Mouse (Mus musculus) intestine, embryonic 16.5 days (tissue): ENCODE data around the gene Pip4k2a. TPM values are rescaled to one million over a fixed set of nuclear protein-coding genes. Genes with fewer than 3 reads are reported as not detected.

Experiments used
- ATAC-seq: fragments of 200-750 bp; cut with Nextera tagmentation; 2 replicates; pipeline ENCODE4 v1.8.0; 2017; ENCODE audit warnings: moderate TSS enrichment, moderate library complexity
- H3K27ac ChIP-seq: fragments of 300-500 bp; sonication (generic); 2 replicates; pipeline ENCODE4 v1.5.1; 2014; ENCODE audit warnings: mild to moderate bottlenecking, low read length
- H3K27me3 ChIP-seq: fragments of 300-500 bp; sonication (generic); replicated peaks from 2 replicates; pipeline ENCODE4 v1.6.1; 2014; ENCODE audit warnings: low read length, control low read depth, mixed read lengths; ENCODE audit not compliant: control insufficient read depth, insufficient read depth
- H3K36me3 ChIP-seq: fragments of 300-500 bp; sonication (generic); 2 replicates; pipeline ENCODE4 v1.6.1; 2014; ENCODE audit warnings: low read length, control low read depth; ENCODE audit not compliant: control insufficient read depth, insufficient read depth
- H3K4me1 ChIP-seq: fragments of 300-500 bp; sonication (generic); 2 replicates; pipeline ENCODE4 v1.6.1; 2014; ENCODE audit warnings: low read length, control low read depth, mixed read lengths; ENCODE audit not compliant: control insufficient read depth, insufficient read depth
- H3K4me2 ChIP-seq: fragments of 300-500 bp; sonication (generic); 2 replicates; pipeline ENCODE4 v1.6.1; 2014; ENCODE audit warnings: low read depth, low read length, control low read depth
- H3K4me3 ChIP-seq: fragments of 300-500 bp; sonication (generic); 2 replicates; pipeline ENCODE4 v1.5.1; 2014; ENCODE audit warnings: mild to moderate bottlenecking, low read length
- H3K9ac ChIP-seq: fragments of 300-500 bp; sonication (generic); 2 replicates; pipeline ENCODE4 v1.6.1; 2014; ENCODE audit warnings: low read depth, low read length
- H3K9me3 ChIP-seq: fragments of 300-500 bp; sonication (generic); 2 replicates; pipeline ENCODE4 v1.6.1; 2016; ENCODE audit warnings: low read length, control low read depth; ENCODE audit not compliant: control insufficient read depth
- WGBS: fragments of 180-500 bp; shearing (Covaris S2); extraction: QIAGEN DNeasy Blood & Tissue Kit; methylation state at CpG from one replicate; pipeline ENCODE4 v1.1.7; 2014; 5-methylcytosine and 5-hydroxymethylcytosine counted together
- polyA plus RNA-seq: library from polyadenylated mRNA; unstranded; fragments of >200 nt; fragmentation: Nextera tagmentation; extraction: Ambion mirVana; gene quantifications from 2 replicates; pipeline ENCODE4 v1.2.1, GENCODE M21; 2015

Gene Pip4k2a
- polyA plus RNA-seq, 1 experiment from 2014 or later, result 7.6 TPM

- Histone ChIP-seq H3K9ac (no peak overlapping the region), H3K4me1 (no peaks in the 10 kb centered on the region), H3K27ac (no peak overlapping the region), H3K4me3 (no peak overlapping the region), H3K27me3 (no peaks in the 10 kb centered on the region), H3K4me2 (no peak overlapping the region), H3K9me3 (no peaks in the 10 kb centered on the region), H3K36me3 (no peaks in the 10 kb centered on the region)
- WGBS, result 93% methylated on average over 15 of the region's 15 CpGs
- ATAC-seq, result no peak
Measured at GRCm38 (mm10) chr2:18984095-18984847, 13.7 kb downstream of the Pip4k2a start.

- Histone ChIP-seq H3K27me3 (no peaks in the 10 kb centered on the region), H3K4me2 (no peak overlapping the region), H3K27ac (no peak overlapping the region), H3K4me1 (no peaks in the 10 kb centered on the region), H3K4me3 (no peak overlapping the region), H3K9ac (no peak overlapping the region), H3K36me3 (no peaks in the 10 kb centered on the region), H3K9me3 (no peaks in the 10 kb centered on the region)
- ATAC-seq, result no peak
Measured at GRCm38 (mm10) chr2:18983546-18983945, 14.4 kb downstream of the Pip4k2a start.

- no peak overlapping the region for H3K4me3 ChIP-seq
- 73% methylated on average over 6 of the region's 6 CpGs for WGBS
- ATAC-seq, result no peak
Measured at GRCm38 (mm10) chr2:18982581-18982980, 15.3 kb downstream of the Pip4k2a start.

GRCm38 (mm10) chr2:18979675-18980074 lies 18.3 kb downstream of the Pip4k2a start:
- ATAC-seq, result no peak
- no peaks in the 10 kb centered on the region for H3K27me3 ChIP-seq
- H3K4me2 ChIP-seq, result no peak overlapping the region
- H3K4me1 ChIP-seq, result no peaks in the 10 kb centered on the region
- H3K9ac ChIP-seq, result no peak overlapping the region
- WGBS, result 78% methylated on average over 7 of the region's 7 CpGs
- H3K27ac ChIP-seq, result no peak overlapping the region
- H3K36me3 ChIP-seq, result no peaks in the 10 kb centered on the region
- no peak overlapping the region for H3K4me3 ChIP-seq
- no peaks in the 10 kb centered on the region for H3K9me3 ChIP-seq

More at GRCm38 (mm10) chr2:18982581-18982980, 15.3 kb downstream of the Pip4k2a start:
- Histone ChIP-seq H3K27me3 (no peaks in the 10 kb centered on the region), H3K9me3 (no peaks in the 10 kb centered on the region), H3K36me3 (no peaks in the 10 kb centered on the region), H3K4me1 (no peaks in the 10 kb centered on the region), H3K27ac (no peak overlapping the region), H3K9ac (no peak overlapping the region), H3K4me2 (no peak overlapping the region)

- H3K4me1 ChIP-seq, result no peaks in the 10 kb centered on the region
- no peaks in the 10 kb centered on the region for H3K27me3 ChIP-seq
- no peaks in the 10 kb centered on the region for H3K36me3 ChIP-seq
- H3K9me3 ChIP-seq, result no peaks in the 10 kb centered on the region
- H3K9ac ChIP-seq, result no peak overlapping the region
- H3K4me2 ChIP-seq, result no peak overlapping the region
- 89% methylated on average over 4 of the region's 4 CpGs for WGBS
- no peak overlapping the region for H3K27ac ChIP-seq
- ATAC-seq, result no peak
- H3K4me3 ChIP-seq, result no peak overlapping the region
Measured at GRCm38 (mm10) chr2:18979046-18979445, 18.9 kb downstream of the Pip4k2a start.

GRCm38 (mm10) chr2:18977201-18977805 lies 20.6 kb downstream of the Pip4k2a start:
- no peak overlapping the region for H3K27ac ChIP-seq
- peaks cover 4% of the 10 kb centered on the region; the same call in 1 of the 2 replicates for H3K9me3 ChIP-seq
- 79% methylated on average over 10 of the region's 10 CpGs for WGBS
- no peak overlapping the region for H3K9ac ChIP-seq
- no peaks in the 10 kb centered on the region for H3K36me3 ChIP-seq
- H3K4me2 ChIP-seq, result no peak overlapping the region
- H3K4me1 ChIP-seq, result no peaks in the 10 kb centered on the region
- ATAC-seq, result no peak
- H3K27me3 ChIP-seq, result no peaks in the 10 kb centered on the region
- H3K4me3 ChIP-seq, result no peak overlapping the region

- Histone ChIP-seq H3K36me3 (no peaks in the 10 kb centered on the region), H3K4me3 (no peak overlapping the region), H3K4me2 (no peak overlapping the region), H3K27ac (no peak overlapping the region), H3K9ac (no peak overlapping the region), H3K27me3 (no peaks in the 10 kb centered on the region), H3K9me3 (peaks cover 4% of the 10 kb centered on the region; the same call in 1 of the 2 replicates), H3K4me1 (no peaks in the 10 kb centered on the region)
- no peak for ATAC-seq
- 78% methylated on average over 2 of the region's 2 CpGs for WGBS
Measured at GRCm38 (mm10) chr2:18976175-18976574, 21.8 kb downstream of the Pip4k2a start.

GRCm38 (mm10) chr2:18974882-18975645 lies 22.9 kb downstream of the Pip4k2a start:
- Histone ChIP-seq H3K36me3 (no peaks in the 10 kb centered on the region), H3K9ac (no peak overlapping the region), H3K4me3 (no peak overlapping the region), H3K27ac (no peak overlapping the region), H3K4me2 (no peak overlapping the region), H3K4me1 (no peaks in the 10 kb centered on the region), H3K9me3 (peaks cover 4% of the 10 kb centered on the region; the same call in 1 of the 2 replicates), H3K27me3 (no peaks in the 10 kb centered on the region; the same call in 1 of the 2 replicates)
- 65% methylated on average over 4 of the region's 4 CpGs for WGBS
- ATAC-seq, result no peak

GRCm38 (mm10) chr2:18971564-18971963 lies 26.4 kb downstream of the Pip4k2a start:
- Histone ChIP-seq H3K27me3 (no peaks in the 10 kb centered on the region; the same call in 1 of the 2 replicates), H3K4me1 (peaks cover 9% of the 10 kb centered on the region), H3K4me3 (no peak overlapping the region), H3K27ac (no peak overlapping the region), H3K4me2 (no peak overlapping the region), H3K9me3 (peaks cover 4% of the 10 kb centered on the region; the same call in 1 of the 2 replicates), H3K9ac (no peak overlapping the region), H3K36me3 (no peaks in the 10 kb centered on the region)
- 86% methylated on average over 3 of the region's 3 CpGs for WGBS
- ATAC-seq, result no peak
